Mouse (Mus musculus) brain, embryonic 14.5 days (tissue): Measurements from ENCODE around the gene Oser1.

ENCODE experiments used
- CTCF ChIP-seq: fragments of 200-500 bp; IDR thresholded peaks from 2 replicates; pipeline ENCODE4 v1.5.1; 2012; ENCODE audit warnings: inconsistent platforms, mild to moderate bottlenecking, moderate library complexity, borderline replicate concordance; ENCODE audit not compliant: insufficient read depth, insufficient read length; ENCODE audit errors: extremely low read depth
- POLR2A ChIP-seq: fragments of 200-500 bp; IDR thresholded peaks from 2 replicates; pipeline ENCODE4 v1.6.1; 2012; ENCODE audit warnings: mild to moderate bottlenecking, inconsistent platforms, borderline replicate concordance; ENCODE audit not compliant: poor library complexity, insufficient read depth, insufficient read length, severe bottlenecking; ENCODE audit errors: extremely low read depth

DNA sequence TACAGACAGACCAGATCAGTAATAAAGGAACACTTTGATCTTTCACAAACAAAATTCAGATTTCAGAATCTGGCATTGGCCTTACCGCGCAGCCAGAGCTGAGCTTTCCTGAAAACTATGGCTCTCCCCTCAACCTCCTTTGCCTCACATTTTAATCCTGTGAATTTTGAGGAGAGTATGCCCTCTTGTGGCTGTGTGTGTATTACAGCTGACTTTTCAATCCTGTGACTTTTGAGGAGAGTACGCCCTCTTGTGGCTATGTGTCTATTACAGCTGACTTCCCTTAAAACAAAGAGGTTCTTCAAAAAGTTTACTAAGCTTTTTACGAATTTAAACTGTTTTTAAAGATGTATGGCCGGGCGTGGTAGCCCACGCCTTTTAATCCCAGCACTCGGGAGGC, 23.3 kb downstream of the Oser1 start:
- no peak for TF ChIP-seq POLR2A
- peak; percentile 91 for TF ChIP-seq CTCF
